Mouse (Mus musculus): Measurements from ENCODE around the gene AC141477.1.

GRCm38 (mm10) chr10:76392596-76392995, 47.6 kb downstream of the AC141477.1 start:
- no peak for TF ChIP-seq CTCF (IDR thresholded peaks at IDR 0.05; ENCODE audit: insufficient read depth, low read depth, low read length)
- TF ChIP-seq POLR2A (IDR thresholded peaks at IDR 0.05; ENCODE audit: insufficient read depth, low read depth, low read length) = no peak
